Mouse (Mus musculus): ENCODE measurements around the gene Dcaf17.

Gene Dcaf17

DNA sequence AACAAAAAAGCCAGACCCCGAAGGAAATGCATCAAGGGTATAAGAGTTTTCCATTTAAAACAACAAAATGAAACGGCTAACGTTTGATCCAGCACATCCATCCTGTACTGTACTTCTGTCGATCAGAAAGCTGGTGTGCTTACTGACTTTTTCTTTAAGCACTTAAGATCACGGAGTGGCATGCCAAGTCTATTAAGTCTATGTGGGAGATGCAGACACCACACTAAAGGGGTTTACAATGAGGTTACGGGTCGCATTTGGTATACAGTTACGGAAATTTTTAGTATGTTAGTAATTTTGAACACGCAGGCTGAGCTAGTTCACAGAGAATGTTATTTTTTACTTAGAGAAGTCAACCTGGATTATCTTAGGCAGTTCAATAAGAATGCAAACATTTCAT is 412 bp upstream of the Dcaf17 start:
- DNase-seq (ENCODE audit: low spot score in 2 of 2), result no peak

DNA sequence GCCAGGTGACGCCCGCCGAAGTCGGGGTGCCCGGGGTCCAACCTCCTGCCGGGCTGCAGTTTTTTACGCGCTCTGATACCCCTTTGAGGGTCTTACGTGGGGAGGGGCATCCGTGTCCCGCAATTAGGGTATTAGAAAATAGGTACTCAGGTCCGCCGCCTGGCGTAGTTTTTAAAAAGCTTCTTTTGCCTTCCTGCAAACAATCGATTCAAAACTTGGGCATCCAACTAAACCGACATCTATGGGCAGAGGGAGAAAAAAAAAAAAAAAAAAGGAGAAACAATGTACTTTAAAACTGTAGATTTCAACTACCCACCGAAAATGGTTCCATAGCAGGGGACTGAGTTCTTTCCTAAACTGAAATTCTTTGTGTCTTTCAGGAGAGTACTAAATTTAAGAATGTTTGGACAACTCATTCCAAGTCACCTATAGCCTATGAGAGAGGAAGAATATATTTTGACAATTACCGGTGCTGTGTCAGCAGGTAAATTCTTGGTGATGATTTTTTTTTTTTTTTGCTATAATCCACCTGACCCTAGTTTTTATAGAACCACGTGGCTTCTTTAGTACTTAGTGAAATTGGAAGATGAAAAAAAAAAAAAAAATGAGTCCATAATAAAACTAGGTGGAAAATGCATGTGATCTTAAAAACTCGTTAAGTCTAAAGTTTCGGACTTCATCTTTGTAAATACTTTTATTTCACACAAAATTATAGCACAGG is 1.1 kb downstream of the Dcaf17 start:
- no peak for DNase-seq (ENCODE audit: low spot score in 2 of 2)

DNA sequence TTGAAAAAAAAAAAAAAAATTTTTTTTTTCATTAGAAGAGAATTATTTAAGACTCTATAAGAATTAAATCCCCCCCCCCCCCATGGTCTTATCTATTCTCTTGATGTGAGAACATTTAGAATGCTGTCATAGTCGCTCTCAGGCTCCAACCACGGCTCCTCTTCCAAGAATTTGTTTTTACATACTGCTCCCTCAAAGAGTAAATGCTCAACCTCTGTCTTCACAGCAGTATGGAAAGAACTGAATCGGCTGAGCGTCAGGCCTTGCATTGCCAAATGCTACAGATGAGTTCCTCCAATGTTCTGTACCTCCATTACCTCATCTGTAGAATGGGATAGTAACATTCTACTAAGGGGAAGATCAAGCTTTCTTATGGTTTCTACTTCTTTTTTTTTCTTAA is 16.5 kb downstream of the Dcaf17 start:
- DNase-seq (ENCODE audit: low spot score in 2 of 2), result no peak

DNA sequence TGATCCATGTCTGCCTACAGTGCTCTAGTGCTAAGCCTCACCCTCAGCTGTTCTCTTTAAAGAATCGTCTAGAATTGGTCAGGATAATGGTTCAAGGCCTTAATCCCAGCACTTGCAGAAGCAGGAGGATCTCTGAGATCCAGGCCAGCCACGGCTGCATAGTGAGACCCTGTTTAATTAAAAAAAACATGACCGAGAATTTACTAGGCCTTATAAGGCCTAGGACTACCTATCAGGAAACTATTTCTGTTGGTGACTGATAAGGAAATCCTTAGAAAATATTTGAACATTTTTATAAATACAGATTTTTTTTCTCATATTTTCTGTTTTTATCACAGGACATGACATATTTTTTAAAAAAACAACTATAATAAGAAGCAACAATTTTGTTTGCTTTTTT is 18.2 kb downstream of the Dcaf17 start:
- no peak for DNase-seq (ENCODE audit: low spot score in 2 of 2)

DNA sequence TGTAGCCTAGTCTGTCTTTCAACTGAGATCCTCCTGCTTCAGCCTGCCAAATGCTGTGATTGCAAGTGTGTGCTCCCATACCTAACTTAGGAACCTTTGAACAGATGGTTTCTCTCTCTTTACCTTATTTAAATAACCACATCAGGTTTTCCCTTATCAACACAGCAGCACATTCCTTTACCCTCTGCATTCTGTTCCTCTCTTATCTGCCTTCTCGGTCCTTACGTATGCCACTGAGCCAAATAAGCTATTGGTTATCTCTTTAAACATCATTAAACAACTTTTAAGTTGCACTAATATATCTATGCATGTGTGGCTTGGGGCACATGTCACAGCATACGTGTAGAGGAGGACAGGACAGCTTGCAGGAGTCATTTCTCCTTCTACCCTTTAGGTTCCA is 18.7 kb downstream of the Dcaf17 start:
- DNase-seq (ENCODE audit: low spot score in 2 of 2), result no peak

DNA sequence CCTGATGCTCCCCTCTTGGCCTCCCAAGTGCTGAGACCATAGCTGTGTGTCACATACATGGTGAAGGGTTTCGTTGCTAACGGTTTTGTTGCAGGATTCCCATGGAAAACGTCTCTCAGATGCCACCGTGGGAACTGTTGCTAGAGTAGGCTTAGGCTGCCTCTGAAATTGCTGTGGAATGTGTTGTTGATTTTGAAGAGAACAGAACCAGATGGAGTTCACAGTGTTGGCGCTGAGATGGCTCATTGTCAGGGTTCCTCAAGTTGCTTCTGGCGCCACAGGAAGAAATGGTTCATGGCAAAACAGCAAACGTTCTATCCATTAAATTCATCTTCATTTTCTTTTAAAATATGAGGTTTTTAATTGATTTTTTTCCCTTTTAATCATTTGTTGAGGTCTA is 27.3 kb downstream of the Dcaf17 start:
- no peak for DNase-seq (ENCODE audit: low spot score in 2 of 2)

DNA sequence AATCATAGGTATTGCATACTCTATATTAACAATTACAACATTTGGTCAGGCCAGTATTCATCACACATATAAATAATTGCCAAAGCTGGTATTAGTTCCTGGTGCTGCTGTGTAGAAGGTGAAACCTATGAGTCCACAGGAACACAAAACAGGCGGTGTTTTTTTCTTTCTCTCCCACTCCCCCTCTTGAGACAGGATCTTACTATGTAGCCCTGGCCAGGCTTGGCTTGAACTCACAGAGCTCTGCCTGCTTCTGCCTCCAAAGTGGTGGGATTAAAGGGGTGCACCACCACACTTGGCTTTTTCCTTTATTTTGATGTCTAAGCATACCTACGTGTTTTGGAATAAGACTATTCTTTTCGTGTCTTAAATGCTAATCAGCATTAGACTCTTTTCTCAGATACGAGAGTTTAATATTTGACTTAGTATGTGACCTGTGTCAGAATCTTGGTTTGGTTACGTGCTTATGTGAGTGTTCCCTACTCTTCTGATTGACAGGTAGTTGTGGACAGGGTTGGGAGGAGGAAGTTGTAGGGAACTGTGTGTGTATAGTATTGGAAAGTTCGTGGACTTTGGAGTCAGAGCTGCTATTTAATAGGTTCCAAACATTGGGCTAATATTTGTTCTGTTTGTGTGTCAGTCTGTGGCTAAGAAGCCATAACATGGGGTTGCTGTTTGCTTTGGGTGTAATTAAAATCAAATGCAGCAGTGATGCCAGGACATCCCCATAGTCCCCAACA is 28.5 kb downstream of the Dcaf17 start:
- DNase-seq (ENCODE audit: low spot score in 2 of 2), result no peak

DNA sequence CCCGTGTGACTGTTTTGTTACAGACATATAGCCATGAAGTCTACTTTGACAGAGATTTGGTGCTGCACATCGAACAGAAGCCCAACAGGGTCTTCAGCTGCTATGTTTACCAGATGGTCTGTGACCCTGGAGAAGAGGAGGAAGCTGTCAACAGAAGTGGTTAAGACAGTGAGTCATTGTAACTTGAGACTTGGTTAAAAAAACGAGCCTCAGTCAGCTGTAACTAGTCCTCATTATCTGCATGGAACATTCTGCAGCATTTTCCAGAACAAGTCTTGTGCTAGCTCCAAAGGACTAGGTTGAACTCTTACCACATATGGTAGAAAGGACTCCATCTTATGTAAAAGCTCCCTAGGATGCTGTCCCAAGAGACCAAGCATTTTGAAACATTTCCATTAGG is 34.6 kb downstream of the Dcaf17 start:
- DNase-seq (ENCODE audit: low spot score in 2 of 2), result no peak

DNA sequence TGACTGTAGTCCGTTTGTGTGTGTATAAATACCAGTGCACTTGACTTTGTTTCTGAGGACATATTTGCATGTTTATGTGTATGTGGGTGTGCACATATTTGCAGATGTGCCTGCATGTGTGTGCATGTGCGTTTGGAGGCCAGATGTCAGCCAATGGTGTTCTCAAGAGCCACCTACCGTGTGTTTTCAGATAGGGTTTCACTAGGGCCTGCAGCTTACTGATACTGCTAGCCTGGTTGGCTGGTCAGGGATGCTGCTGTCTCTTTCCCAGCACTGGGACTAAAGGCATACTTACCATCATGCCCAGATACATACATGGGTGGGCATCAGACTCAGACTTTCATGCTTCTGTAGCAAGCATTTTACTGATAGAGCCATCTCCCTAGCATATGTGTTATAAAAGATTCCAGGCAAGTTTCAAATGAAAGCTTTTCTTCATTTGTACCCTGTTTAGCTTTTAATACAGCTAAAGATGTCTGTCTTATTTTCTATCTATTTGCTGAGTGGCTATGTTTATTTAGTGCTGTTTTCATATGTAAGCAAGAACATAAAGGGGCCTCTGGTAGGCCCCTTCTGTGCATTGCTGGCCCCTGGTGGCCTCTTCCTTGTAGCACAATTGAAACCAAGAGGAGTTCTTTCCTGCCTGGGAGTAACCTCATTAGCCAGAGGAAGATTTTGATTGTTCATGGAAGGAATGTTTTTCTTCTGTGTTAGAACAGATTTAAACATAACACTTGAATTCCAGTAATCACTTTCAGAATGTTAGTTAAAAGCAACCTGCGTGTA is 35.7 kb downstream of the Dcaf17 start:
- no peak for DNase-seq (ENCODE audit: low spot score in 2 of 2)

DNA sequence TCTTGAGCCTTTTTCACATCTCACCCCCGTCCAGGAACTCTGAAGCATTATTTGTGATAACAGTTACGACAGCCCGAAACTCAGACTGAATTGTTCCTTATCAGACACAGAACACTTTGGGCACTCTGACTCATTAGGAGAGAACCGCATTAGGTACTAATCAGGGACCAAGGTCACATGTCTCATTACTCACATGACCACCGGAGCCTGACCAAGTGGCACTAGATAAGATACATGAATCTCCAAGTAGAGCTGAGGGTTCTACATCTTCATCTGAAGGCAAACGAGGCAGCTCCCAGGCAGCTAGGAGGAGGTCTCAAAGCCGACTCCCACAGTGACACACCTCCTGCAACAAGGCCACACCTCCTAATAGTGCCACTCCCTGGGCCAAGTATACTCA is 41.0 kb downstream of the Dcaf17 start:
- no peak for DNase-seq (ENCODE audit: low spot score in 2 of 2)

DNA sequence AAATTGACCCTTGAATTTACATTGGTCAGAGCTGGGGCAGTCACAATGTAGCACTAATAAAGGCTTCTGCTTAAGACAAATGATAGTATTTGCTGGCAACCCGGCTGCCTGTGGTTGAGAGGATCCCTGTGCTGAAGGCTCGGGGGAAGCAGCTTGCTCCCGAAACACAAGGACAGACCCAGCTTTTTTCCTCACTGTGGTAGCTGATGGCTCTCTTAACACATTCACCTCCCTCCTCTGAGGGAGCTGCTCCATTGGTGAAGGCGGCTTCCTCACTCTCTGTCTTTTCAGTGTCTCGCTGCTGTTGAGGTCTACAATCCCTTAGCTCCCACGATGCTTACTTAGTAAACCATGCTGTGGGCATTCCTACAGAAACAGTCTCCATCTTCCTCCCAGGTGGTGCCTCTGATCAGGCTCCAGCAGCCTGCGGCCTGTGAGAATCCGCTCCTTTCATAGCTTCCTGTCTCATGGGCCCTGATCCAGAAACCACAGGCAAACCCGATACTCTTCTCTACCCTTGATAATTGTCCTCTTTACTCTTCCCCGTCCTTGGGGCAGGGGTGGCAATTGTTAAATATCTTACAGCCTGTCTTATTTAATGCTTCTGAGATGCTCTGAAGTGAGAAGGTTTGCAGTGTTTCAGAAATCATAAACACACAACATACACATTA is 47.6 kb downstream of the Dcaf17 start:
- DNase-seq (ENCODE audit: low spot score in 2 of 2), result no peak

DNA sequence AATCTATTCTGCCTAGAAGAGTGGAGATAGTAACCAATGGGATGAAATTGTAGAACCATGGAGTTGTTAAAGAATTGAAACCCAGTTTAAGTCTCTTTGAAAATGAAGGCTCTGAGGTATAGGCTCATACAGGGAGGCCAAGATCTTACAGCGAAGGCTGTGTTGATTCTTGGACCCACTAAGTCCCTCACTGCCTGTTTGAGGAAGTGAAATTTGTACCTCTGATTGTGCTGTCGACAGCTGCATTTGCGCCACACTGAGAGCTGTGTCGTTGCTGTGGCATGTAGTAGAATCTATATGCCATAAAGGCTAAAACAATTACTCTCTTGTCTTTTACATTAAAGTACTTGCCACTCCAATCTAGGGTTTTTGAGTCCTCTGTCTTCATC is 48.2 kb downstream of the Dcaf17 start:
- no peak for DNase-seq (ENCODE audit: low spot score in 2 of 2)

DNA sequence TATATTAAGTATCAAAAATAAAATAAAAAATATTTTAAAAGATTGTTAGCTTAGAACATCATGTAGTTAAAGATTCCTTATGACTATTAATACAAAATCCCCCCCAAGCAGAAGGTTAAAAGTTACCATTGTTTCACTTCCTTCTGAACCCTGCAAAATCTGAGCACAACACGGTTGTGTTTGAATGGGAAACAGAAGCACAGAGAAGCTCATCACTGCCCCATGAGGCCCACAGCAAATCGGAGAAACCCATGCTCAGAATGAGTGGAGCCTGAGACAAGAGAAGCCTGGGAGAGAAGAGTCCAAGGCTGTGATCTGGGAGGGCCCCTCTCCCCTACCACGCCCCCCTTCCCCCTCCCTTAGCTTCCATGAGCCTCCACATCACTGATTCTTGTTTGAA is 49.6 kb downstream of the Dcaf17 start:
- DNase-seq (ENCODE audit: low spot score in 2 of 2), result no peak

DNA sequence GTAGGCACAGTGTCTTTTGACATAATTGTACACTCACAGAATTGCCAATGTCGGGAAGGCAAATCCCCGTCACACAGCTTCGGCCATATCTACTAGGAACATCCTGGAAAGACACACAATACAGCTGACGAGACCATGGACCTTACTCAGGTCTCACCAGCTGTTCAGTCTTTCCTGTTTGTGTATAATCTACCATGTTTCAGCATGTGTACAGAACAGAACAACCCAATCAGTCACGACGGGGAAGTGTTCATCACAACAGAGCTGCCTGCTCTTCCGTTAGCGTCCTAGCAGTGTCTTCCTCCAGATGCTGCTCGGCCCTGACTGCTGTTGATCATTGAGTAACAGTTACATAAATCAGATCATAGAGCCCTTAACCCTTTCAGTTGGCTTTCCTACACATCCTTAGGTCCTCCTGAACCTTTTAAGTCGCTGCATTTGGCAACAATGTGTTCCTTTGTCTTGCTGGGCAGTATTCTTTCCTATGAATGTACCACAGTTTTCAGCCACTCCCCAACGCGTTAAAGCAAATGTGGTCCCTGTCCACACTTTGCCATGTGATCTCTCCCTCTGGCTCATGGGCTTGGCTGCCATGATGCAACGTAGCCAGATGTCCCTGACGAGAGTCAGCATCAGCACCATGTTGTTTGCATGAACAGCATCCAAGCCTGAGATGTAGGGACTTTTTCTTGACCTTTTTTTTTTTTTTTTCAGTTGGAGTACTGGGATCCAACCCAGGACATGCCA is 50.5 kb downstream of the Dcaf17 start:
- DNase-seq (ENCODE audit: low spot score in 2 of 2), result no peak

DNA sequence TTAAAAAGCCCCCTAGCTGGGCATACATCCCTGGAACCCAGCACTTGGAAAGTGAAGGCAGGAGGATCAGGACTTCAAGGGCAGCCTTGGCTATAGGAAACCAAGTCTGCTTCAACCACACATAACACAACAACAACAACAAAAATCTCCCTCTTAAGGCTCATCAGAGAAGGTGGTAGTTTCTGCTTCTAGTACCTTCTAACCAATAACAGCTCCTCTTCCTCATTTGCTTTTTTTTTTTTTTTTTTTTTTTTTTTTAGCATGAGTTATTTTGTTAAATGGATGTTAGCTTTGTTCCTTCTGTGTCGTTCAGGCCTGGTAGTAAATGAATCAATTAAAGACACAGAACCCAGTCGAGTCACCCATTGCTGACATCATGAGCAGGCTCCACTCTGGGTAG is 52.1 kb downstream of the Dcaf17 start:
- no peak for DNase-seq (ENCODE audit: low spot score in 2 of 2)

DNA sequence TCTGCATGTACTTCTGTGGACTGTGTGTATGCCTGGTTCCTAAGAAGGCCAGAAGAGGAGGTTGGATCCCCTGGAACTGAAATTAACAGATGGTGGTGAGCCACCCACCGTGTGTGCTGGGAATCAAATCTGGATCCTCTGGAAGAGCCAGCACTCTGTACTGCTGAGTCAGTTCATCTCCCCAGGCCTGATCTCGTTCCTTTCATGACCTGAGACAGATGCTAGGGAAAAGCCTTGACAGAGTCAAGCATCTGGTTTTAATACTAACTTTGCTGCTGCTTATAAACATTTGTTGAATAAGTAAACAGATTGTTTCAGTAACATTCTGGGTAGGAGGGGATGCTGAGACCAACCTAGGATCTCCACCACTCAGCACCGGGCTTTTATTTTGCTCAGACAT is 53.4 kb downstream of the Dcaf17 start:
- DNase-seq (ENCODE audit: low spot score in 2 of 2), result no peak

DNA sequence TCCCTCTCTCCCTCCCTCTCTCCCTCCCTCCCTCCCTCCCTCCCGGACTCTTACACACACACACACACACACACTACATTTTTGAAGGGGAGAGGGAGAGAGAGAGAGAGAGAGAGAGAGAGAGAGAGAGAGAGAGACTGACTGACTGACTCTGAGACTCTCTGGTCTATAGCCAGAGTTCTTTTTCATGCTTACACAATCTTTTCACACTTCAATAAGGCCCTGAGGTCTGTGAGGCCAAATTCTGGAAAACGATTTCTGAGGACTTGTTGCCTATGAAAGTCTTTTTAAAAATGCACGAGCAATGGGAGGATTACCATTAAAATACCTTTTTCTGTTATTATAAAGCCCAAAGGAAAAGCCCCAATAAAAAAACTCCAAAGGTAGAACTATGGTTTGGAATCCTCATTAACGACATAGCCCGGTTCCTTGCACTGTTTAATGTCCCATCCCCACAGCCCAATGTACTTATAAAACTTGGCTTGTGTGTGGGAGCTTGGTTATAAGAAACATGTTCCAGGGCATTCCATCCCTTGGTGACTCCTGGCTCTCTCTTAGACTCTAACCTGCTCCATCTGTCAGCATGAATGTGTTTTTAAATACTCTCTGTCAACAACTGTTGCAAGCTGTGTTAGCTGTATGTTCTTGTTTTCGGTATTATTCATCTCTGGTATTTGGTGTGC is 58.5 kb downstream of the Dcaf17 start:
- DNase-seq (ENCODE audit: low spot score in 2 of 2), result no peak

DNA sequence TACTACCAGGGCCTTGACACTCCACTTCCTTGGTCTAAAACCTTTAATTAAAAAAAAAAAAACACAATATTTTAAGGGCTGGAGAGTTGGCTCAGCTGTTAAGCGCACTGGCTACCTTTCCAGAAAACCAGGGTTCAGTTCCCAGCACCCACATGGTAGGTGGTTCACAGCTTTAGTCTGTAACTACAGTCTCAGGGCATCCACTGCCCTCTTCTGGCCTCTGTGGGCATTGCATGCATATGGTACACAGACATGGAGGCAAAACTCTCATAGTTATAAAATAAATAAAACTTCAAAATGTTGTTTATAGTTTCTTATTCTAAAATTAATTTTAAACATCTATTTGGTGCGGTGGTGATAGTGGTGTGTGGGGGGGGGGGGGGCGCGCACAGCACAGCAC is 61.0 kb downstream of the Dcaf17 start:
- DNase-seq (ENCODE audit: low spot score in 2 of 2), result no peak

DNA sequence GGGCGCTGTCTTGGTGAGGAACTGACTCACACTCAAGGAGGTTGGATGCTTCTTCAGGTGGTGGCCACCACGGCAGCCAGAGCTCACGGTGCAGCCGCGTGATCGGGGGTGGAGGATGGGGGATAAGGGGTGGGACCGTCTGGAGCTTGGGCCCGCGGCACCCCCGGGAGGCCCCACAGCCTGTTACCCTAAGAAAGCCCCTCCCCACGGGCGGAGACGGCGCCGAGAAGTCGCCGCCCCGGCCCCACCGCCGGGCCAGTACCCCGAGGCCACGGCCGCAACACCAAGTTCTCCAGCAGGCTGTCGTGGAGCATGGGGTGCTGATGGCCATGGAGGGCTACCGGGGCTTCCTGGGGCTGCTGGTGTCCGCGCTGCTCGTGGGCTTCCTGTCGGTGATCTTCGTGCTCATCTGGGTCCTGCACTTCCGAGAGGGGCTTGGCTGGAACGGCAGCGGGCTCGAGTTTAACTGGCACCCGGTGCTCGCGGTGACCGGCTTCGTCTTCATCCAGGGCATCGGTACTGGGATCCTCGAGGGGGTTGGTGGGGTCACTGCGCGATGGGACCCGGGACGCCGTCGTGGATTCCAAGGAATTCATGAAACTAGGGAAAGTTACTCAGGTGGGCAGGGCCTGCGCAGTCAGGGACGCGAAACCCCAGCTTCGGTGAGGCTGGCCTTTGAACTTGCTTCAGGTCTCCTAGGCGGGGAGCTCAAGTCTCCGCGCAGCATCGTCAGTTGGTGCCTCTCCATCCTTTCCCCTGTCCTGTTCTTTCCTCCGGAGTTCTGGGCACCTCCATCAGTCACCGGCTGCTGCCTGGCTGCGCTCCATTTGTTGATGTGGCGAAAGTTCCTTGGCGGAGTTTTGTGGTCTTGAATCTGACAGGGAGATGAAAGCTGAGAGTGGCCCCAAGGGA is 62.9 kb downstream of the Dcaf17 start, which contains the start of gene Cybrd1:
TSS of gene Cybrd1 (plus strand) at position 127 of the 912 bp plus-strand sequence.
- no peak for DNase-seq (ENCODE audit: low spot score in 2 of 2)

DNA sequence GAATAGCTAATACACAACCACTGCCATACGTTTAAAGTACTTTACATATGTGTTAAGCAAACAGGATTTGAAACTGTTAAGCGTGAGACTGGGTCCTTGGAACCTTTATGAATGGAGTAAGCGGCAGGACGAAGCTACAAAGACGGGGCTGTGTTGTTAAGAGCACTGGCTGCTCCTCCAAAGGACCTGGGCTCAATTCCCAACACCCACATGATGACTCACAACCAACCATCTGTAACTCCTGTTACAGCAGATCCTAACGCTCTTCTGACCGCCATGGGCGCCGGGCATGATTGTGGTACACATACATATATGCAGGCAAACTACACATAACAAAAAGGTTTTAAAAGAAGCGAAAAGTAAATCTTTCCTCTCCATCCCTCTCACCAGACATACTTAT is 65.7 kb downstream of the Dcaf17 start:
- DNase-seq (ENCODE audit: low spot score in 2 of 2), result no peak
